Mouse (Mus musculus): ENCODE data around the gene Agbl4.

DNA sequence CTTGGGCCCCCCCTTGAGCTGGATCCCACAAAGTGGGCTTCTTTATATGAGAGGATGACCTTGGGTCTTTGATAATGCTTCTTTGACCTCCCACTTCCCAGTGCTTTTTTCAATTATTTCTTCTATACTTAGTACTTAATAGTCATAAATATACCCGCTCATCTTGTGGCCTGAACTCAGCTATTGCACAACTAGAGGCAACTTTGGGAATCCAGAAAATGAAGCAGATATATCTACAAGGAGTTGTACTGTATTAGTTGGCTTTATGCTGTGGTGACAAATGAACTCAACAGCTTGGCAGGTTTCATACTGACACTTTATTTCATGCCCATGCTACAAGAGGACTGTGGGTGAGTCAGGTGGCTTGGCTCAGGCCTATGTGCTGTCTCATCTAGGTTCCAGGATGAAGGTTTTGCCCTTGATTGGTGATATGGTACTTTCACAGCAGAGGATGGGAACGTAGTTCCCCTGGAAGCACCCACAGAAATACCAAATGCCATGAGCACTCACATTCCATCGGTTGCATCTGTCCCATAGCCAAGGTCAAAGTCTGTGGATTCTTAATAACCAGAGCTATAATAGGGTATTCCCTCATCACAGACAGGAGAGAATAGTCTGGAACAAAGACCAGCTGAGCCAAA is 1197.3 kb downstream of the Agbl4 start:
- TF ChIP-seq TAL1 (IDR thresholded peaks at IDR 0.05; ENCODE audit: low read length), result no peak
- TF ChIP-seq GATA1 (IDR thresholded peaks at IDR 0.05; ENCODE audit: low read length), result no peak

Data from erythroblast, embryonic 14.5 days (primary cell).